In the genomic region with DNA sequence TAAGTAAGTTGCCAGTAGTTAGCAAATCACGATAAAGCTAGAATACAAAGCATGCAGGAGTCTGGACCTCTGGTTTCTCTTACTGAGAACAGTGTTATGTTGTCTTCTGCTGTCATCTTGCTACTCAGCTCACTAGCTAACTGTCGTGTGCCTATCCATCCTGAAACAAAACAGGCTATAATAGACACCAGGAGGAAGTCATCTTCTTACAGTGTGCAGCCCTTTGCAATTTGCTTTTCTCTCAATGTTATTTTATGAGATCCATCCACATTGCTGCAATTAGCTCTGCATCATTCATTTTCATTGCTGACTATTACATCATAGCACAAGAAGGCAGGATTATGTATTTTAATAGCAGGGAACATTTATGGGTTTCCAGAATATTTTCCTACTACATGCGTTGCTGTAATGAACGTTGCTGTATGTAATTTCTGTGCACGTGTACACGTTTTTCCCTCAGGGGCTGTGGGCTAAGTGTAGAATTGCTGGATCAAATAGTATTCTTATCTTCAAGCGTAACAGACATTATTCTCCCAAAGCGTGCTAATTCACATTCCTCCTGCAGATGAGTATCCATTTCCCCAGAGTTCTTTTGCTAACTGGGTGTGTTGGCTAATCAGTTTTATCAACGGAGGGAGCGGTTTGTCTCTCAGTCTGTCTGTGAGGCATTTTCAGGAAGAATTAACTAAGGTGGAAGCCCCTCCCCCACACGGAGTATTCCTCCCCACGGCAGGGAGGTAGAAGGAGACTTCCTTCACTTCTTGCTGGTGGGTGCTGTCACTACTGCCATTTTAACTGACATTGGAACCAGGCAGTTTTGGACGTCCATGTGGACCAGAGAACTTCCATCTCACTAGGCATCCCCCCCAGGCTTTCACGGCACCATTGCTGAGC, we compare ENCODE assay signal across 18 mouse cellular contexts.
A peak's percentile ranks its signal among the peaks of the same experiment; 100 is the strongest.
DNase-seq lines count a peak whose midpoint lies in the region; ATAC-seq and TF ChIP-seq lines count a peak whose summit lies in the region.
"Had no signal": no experiment of that assay in that cellular context is flagged by ENCODE, and none has a peak within 500 bp of the region (broad histone marks: within the 10 kb centered on the region; RNA-seq: fewer than 3 reads in every experiment).

No protein-coding gene starts in this region.

- no peak for TF ChIP-seq CTCF in brain, embryonic 14.5 days (IDR thresholded peaks at IDR 0.05; ENCODE audit: borderline replicate concordance, extremely low read depth, insufficient read depth, insufficient read length)
- no peak for TF ChIP-seq CTCF in hindbrain, postnatal 0 days (IDR thresholded peaks at IDR 0.05; ENCODE audit: low read depth)

- ATAC-seq in kidney, embryonic 14.5 days (ENCODE audit: low FRiP score, low TSS enrichment) = no peak; the same call in 1 of the 2 replicates
- ATAC-seq in hindbrain, postnatal 0 days = peak; percentile 38
- no peak for ATAC-seq in forebrain, embryonic 13.5 days
- ATAC-seq: activated CD4-positive, CD25-positive, alpha-beta regulatory T cell, adult 4 months; intestine, embryonic 15.5 days had no signal

- H3K36me3 ChIP-seq in kidney, embryonic 14.5 days (ENCODE audit: control insufficient read depth, insufficient read depth, low read length) = no peaks in the 10 kb centered on the region
- no peaks in the 10 kb centered on the region for H3K36me3 ChIP-seq in hindbrain, postnatal 0 days (ENCODE audit: insufficient read depth, low read length)
- no peaks in the 10 kb centered on the region for H3K36me3 ChIP-seq in forebrain, embryonic 13.5 days (ENCODE audit: poor library complexity, severe bottlenecking)
- H3K36me3 ChIP-seq: forebrain, embryonic 12.5 days; intestine, embryonic 15.5 days; midbrain, embryonic 12.5 days had no signal

- H3K27me3 ChIP-seq in kidney, embryonic 14.5 days (ENCODE audit: control insufficient read depth, insufficient read depth, low read length) = no peaks in the 10 kb centered on the region
- no peaks in the 10 kb centered on the region for H3K27me3 ChIP-seq in hindbrain, postnatal 0 days (ENCODE audit: insufficient read depth, low read length)
- no peaks in the 10 kb centered on the region for H3K27me3 ChIP-seq in forebrain, embryonic 13.5 days
- H3K27me3 ChIP-seq: forebrain, embryonic 12.5 days; intestine, embryonic 15.5 days; midbrain, embryonic 12.5 days had no signal

- H3K27ac ChIP-seq in kidney, embryonic 14.5 days (ENCODE audit: low read depth, low read length) = no peak overlapping the region
- no peak overlapping the region for H3K27ac ChIP-seq in hindbrain, postnatal 0 days
- no peak overlapping the region for H3K27ac ChIP-seq in forebrain, embryonic 13.5 days
- H3K27ac ChIP-seq: forebrain, embryonic 12.5 days; intestine, embryonic 15.5 days; midbrain, embryonic 12.5 days had no signal

- H3K4me1 ChIP-seq in kidney, embryonic 14.5 days (ENCODE audit: control insufficient read depth, insufficient read depth, low read length) = peaks cover 17% of the 10 kb centered on the region
- H3K4me1 ChIP-seq in hindbrain, postnatal 0 days (ENCODE audit: insufficient read depth, low read length) = no peaks in the 10 kb centered on the region
- H3K4me1 ChIP-seq in forebrain, embryonic 13.5 days = peaks cover 7% of the 10 kb centered on the region; the same call in 1 of the 2 replicates
- H3K4me1 ChIP-seq: intestine, embryonic 15.5 days had no signal

- intact Hi-C loops in gastrocnemius, postnatal 14 days (cut with DNase I; ENCODE audit: low total_unique reads) = no loop called here

- no peak overlapping the region for H3K4me3 ChIP-seq in kidney, embryonic 14.5 days (ENCODE audit: low read length)
- no peak overlapping the region for H3K4me3 ChIP-seq in hindbrain, postnatal 0 days (ENCODE audit: low read length)
- H3K4me3 ChIP-seq in forebrain, embryonic 13.5 days = no peak overlapping the region
- H3K4me3 ChIP-seq: forebrain, embryonic 12.5 days; intestine, embryonic 15.5 days; midbrain, embryonic 12.5 days had no signal

- peak overlapping the region; percentile 8; the same call in 1 of the 2 replicates for H3K4me2 ChIP-seq in kidney, embryonic 14.5 days (replicated peaks; ENCODE audit: low read depth, low read length)
- H3K4me2 ChIP-seq in hindbrain, postnatal 0 days (ENCODE audit: low read depth, low read length) = peak overlapping the region; percentile 28; the same call in 1 of the 2 replicates
- no peak overlapping the region for H3K4me2 ChIP-seq in forebrain, embryonic 13.5 days
- H3K4me2 ChIP-seq: forebrain, embryonic 12.5 days; intestine, embryonic 15.5 days; midbrain, embryonic 12.5 days had no signal

- H3K9me3 ChIP-seq in kidney, embryonic 14.5 days (ENCODE audit: control insufficient read depth, low read length) = no peaks in the 10 kb centered on the region
- no peaks in the 10 kb centered on the region for H3K9me3 ChIP-seq in hindbrain, postnatal 0 days (ENCODE audit: low read length)
- no peaks in the 10 kb centered on the region for H3K9me3 ChIP-seq in forebrain, embryonic 13.5 days (replicated peaks)
- H3K9me3 ChIP-seq: forebrain, embryonic 12.5 days; intestine, embryonic 15.5 days; midbrain, embryonic 12.5 days had no signal

- peak; percentile 9 for DNase-seq in gastrocnemius, postnatal 10 days
- DNase-seq in gastrocnemius, postnatal 14 days = no peak
- DNase-seq in kidney, adult 9 months = no peak
- peak; percentile 28 for DNase-seq in brain, embryonic 14.5 days (ENCODE audit: low read depth)
- peak; percentile 11 for DNase-seq in hindbrain, postnatal 0 days (ENCODE audit: low spot score)
- DNase-seq in left cerebral cortex, adult 11 months (ENCODE audit: low spot score) = no peak
- DNase-seq: cerebellum, postnatal 36 days; liver; lung, adult 18-20 months; lung, postnatal 36 days; retina, postnatal 1 day; thymus, adult 18-20 months had no signal

- 47% methylated on average over 14 of the region's 14 CpGs for WGBS in kidney, embryonic 14.5 days
- 55% methylated on average over 14 of the region's 14 CpGs for WGBS in hindbrain, postnatal 0 days
- WGBS in forebrain, embryonic 13.5 days = 66% methylated on average over 14 of the region's 14 CpGs

- 0 out of 2 replicates have a peak overlapping the region, but pooled peaks have one; percentile 4 for H3K9ac ChIP-seq in kidney, embryonic 14.5 days (ENCODE audit: low read depth, low read length)
- H3K9ac ChIP-seq in hindbrain, postnatal 0 days (replicated peaks; ENCODE audit: low read length) = no peak overlapping the region
- H3K9ac ChIP-seq in forebrain, embryonic 13.5 days = no peak overlapping the region
- H3K9ac ChIP-seq: forebrain, embryonic 12.5 days; intestine, embryonic 15.5 days; midbrain, embryonic 12.5 days had no signal

- TF ChIP-seq POLR2A in brain, embryonic 14.5 days (IDR thresholded peaks at IDR 0.05; ENCODE audit: borderline replicate concordance, extremely low read depth, insufficient read depth, insufficient read length, poor library complexity, severe bottlenecking) = no peak

Comparison
In these comparisons a context has a peak if more than half of its experiments do, and no peak if none do; other contexts are left out.
1. DNase-seq: peak in gastrocnemius, postnatal 10 days (single experiment), brain, embryonic 14.5 days (single experiment) and hindbrain, postnatal 0 days (single experiment); none in gastrocnemius, postnatal 14 days (single experiment), kidney, adult 9 months (single experiment) and left cerebral cortex, adult 11 months (single experiment).